In the genomic region with DNA sequence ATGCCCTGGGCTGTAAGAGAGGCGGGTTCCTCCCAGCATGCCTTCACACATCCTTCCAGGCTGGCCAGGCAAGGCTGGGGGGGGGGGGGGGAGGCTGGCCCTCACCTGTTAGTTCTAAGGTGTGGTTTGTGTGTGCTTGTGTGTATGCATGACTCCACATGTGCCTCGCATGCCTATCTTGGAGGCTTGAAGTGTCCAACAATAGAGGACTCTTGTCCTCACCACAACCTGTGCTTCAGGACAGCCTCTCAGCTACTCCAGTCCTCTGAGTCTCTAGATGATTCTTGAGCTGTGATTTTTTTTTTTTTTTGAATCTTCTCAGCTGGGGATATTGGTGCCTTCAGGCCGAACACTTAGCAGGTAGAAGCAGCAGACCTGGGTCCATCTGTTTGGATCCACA, we compare ENCODE assay signal across 16 mouse cellular contexts.
"Had no signal": no experiment of that assay in that cellular context is flagged by ENCODE, and none has a peak within 500 bp of the region (broad histone marks: within the 10 kb centered on the region; RNA-seq: fewer than 3 reads in every experiment).

No protein-coding gene starts in this region.

- H3K9me3 ChIP-seq: lung, embryonic 15.5 days; midbrain, embryonic 15.5 days; stomach, embryonic 15.5 days had no signal

- H3K36me3 ChIP-seq: liver, embryonic 15.5 days; lung, embryonic 15.5 days; midbrain, embryonic 13.5 days; midbrain, embryonic 15.5 days; neural tube, embryonic 12.5 days; stomach, embryonic 15.5 days had no signal

- H3K4me2 ChIP-seq: liver, embryonic 15.5 days; lung, embryonic 15.5 days; midbrain, embryonic 13.5 days; midbrain, embryonic 15.5 days; neural tube, embryonic 12.5 days; stomach, embryonic 15.5 days had no signal

- H3K27me3 ChIP-seq: lung, embryonic 15.5 days; midbrain, embryonic 13.5 days; midbrain, embryonic 15.5 days; neural tube, embryonic 12.5 days; stomach, embryonic 15.5 days had no signal

- H3K4me3 ChIP-seq: liver, embryonic 15.5 days; lung, embryonic 15.5 days; megakaryocyte, embryonic 14.5 days; midbrain, embryonic 13.5 days; midbrain, embryonic 15.5 days; neural tube, embryonic 12.5 days; stomach, embryonic 15.5 days had no signal

- DNase-seq: liver, postnatal 0 days; lung, adult 2 months; lung, postnatal 10 days; right cerebral cortex, postnatal 14 days; thymus, adult 2 months; thymus, postnatal 25 days; thymus, postnatal 4 days had no signal

- H3K9ac ChIP-seq: liver, embryonic 15.5 days; liver, postnatal 0 days; lung, embryonic 15.5 days; midbrain, embryonic 13.5 days; midbrain, embryonic 15.5 days; neural tube, embryonic 12.5 days; stomach, embryonic 15.5 days had no signal

- ATAC-seq: liver, postnatal 0 days; midbrain, embryonic 13.5 days; midbrain, embryonic 15.5 days had no signal

- H3K27ac ChIP-seq: liver, embryonic 15.5 days; lung, embryonic 15.5 days; macrophage; midbrain, embryonic 13.5 days; midbrain, embryonic 15.5 days; neural tube, embryonic 12.5 days; stomach, embryonic 15.5 days; stomach, postnatal 0 days had no signal
